ENCODE assay signal across 12 mouse cellular contexts in the genomic region with DNA sequence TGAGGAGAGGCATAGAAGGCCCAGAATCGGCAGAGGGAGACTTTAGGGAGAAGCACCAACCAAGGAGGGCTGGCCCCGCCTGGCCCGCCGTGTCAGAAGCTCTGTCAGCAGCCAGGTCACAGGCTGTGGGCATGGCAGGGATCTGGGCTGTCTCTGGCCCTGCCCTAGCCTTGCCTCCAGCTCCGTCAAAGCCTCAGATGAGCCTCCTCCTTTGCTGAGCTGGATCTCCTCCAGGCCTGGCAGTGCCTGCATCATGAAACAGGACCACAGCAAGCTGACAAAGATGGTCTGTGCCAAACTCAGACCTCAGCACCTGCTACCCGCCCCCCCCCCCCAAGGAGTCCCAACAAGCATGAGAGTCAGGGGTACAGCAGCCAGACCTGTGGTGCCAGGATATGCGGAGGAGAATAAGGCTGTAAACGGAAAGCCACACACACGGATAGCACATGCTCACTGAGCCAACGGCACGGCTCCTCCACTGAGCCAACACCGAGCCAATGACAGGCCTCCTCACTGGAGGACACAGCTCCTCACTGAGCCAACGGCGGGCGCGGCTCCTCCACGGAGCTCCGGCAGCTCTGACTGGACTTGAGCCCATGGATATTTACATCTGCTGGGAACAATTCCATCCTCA. TPM values are rescaled to one million over a fixed set of nuclear protein-coding genes. Genes with fewer than 3 reads are reported as not detected.
DNase-seq lines count a peak whose midpoint lies in the region; ATAC-seq lines count a peak whose summit lies in the region.
"Had no signal": no experiment of that assay in that cellular context is flagged by ENCODE, and none has a peak within 500 bp of the region (broad histone marks: within the 10 kb centered on the region; RNA-seq: fewer than 3 reads in every experiment).

No protein-coding gene starts in this region.

- H3K27me3 ChIP-seq in forebrain, embryonic 16.5 days (replicated peaks; ENCODE audit: control insufficient read depth, insufficient read depth, low read length), result no peaks in the 10 kb centered on the region

- ATAC-seq in forebrain, embryonic 16.5 days, result peak; percentile 93

- H3K4me1 ChIP-seq in forebrain, embryonic 16.5 days (replicated peaks; ENCODE audit: control insufficient read depth, insufficient read depth, low read length), result peaks cover 10% of the 10 kb centered on the region

- no peaks in the 10 kb centered on the region for H3K9me3 ChIP-seq in forebrain, embryonic 16.5 days (ENCODE audit: control insufficient read depth, low read length)
- H3K9me3 ChIP-seq: heart, embryonic 13.5 days had no signal

- H3K4me2 ChIP-seq in forebrain, embryonic 16.5 days (ENCODE audit: low read length), result peak overlapping the region; percentile 22
- H3K4me2 ChIP-seq: heart, embryonic 13.5 days had no signal

- H3K9ac ChIP-seq in forebrain, embryonic 16.5 days (replicated peaks; ENCODE audit: low read depth, low read length), result no peak overlapping the region
- H3K9ac ChIP-seq: heart, embryonic 13.5 days; liver, embryonic 14.5 days had no signal

- H3K36me3 ChIP-seq in forebrain, embryonic 16.5 days (ENCODE audit: control insufficient read depth, insufficient read depth), result no peaks in the 10 kb centered on the region
- H3K36me3 ChIP-seq: heart, embryonic 13.5 days had no signal

- 34% methylated on average over 18 of the region's 18 CpGs for WGBS in forebrain, embryonic 16.5 days

- intact Hi-C loops in heart, postnatal 14 days (cut with DNase I), result no loop called here

- H3K4me3 ChIP-seq in forebrain, embryonic 16.5 days (replicated peaks; ENCODE audit: low read length), result no peak overlapping the region
- H3K4me3 ChIP-seq: heart, embryonic 13.5 days had no signal

- no peak overlapping the region; the same call in 1 of the 2 replicates for H3K27ac ChIP-seq in forebrain, embryonic 16.5 days (ENCODE audit: low read length)
- H3K27ac ChIP-seq: heart, embryonic 13.5 days; liver, embryonic 14.5 days had no signal

- DNase-seq in layer of hippocampus, adult 11-12 months (ENCODE audit: low spot score), result peak; percentile 48
- DNase-seq in layer of hippocampus, postnatal 25 days (ENCODE audit: extremely low spot score in 1 of 2, low spot score in 1 of 2), result no peak
- peak; percentile 73 for DNase-seq in cerebellum, adult 11 months
- peak; percentile 65 to 71 for DNase-seq in right cerebral cortex, postnatal 10 days (ENCODE audit: low spot score in 2 of 2)
- DNase-seq in urinary bladder, postnatal 36 days (ENCODE audit: low spot score in 2 of 2), result no peak
- DNase-seq in kidney, adult 9 months, result no peak
- DNase-seq in heart, postnatal 14 days, result no peak
- DNase-seq: adrenal gland, postnatal 14 days; kidney, postnatal 10 days had no signal

RNA-seq across cellular contexts. Expression of a gene that starts 30.7 kb away (rescaled TPM):
- 1 to 10 TPM; 2.4 to 3.1 TPM for total RNA-seq in layer of hippocampus, postnatal 25 days (2021)
- 5.7 and 5.9 TPM in 2 replicates for polyA plus RNA-seq in forebrain, embryonic 16.5 days (2015; fragmentation: Nextera tagmentation; extraction: Ambion mirVana)
- total RNA-seq in heart, postnatal 14 days (2021), result under 1 TPM; 0.05 to 0.07 TPM
- total RNA-seq: adrenal gland, postnatal 14 days had no signal

RNA-seq across cellular contexts. Expression of a gene that starts 32.8 kb away (rescaled TPM):
- total RNA-seq in layer of hippocampus, postnatal 25 days (2021), result 10 to 100 TPM; 30.5 to 36.0 TPM
- polyA plus RNA-seq in forebrain, embryonic 16.5 days (2015; fragmentation: Nextera tagmentation; extraction: Ambion mirVana), result 59.2 and 60.7 TPM in 2 replicates
- 10 to 100 TPM; 12.6 to 13.5 TPM for total RNA-seq in heart, postnatal 14 days (2021)

RNA-seq across cellular contexts. Expression of a gene that starts 51.1 kb away (rescaled TPM):
- total RNA-seq in layer of hippocampus, postnatal 25 days (2021), result 100 to 1,000 TPM; 170 to 189 TPM
- polyA plus RNA-seq in forebrain, embryonic 16.5 days (2015; fragmentation: Nextera tagmentation; extraction: Ambion mirVana), result 174 and 176 TPM in 2 replicates
- 100 to 1,000 TPM; 121 to 126 TPM for total RNA-seq in heart, postnatal 14 days (2021)

Comparison
In these comparisons a context has a peak if more than half of its experiments do, and no peak if none do; other contexts are left out.
1. DNase-seq: peak in layer of hippocampus, adult 11-12 months (single experiment), cerebellum, adult 11 months (single experiment) and right cerebral cortex, postnatal 10 days (2 of 2); none in layer of hippocampus, postnatal 25 days (0 of 2), urinary bladder, postnatal 36 days (0 of 2), kidney, adult 9 months (single experiment) and heart, postnatal 14 days (0 of 2).